Mouse (Mus musculus) MEL (cell line): ENCODE results near the gene BC025920. TPM values are rescaled to one million over a fixed set of nuclear protein-coding genes. Genes with fewer than 3 reads are reported as not detected.

ENCODE experiments used
- DNase-seq: peaks from one replicate; pipeline ENCODE4 v3.0.0; 2011; ENCODE audit warnings: low read depth, low spot score
- H3K27ac ChIP-seq: 2 replicates; pipeline ENCODE4 v1.5.1; 2012; ENCODE audit warnings: low read depth, mild to moderate bottlenecking, control low read depth, low read length, moderate library complexity; ENCODE audit not compliant: control insufficient read depth
- H3K27me3 ChIP-seq, 2 experiments: fragments of 150-350 bp in 1 of 2; sonication (generic) in 1 of 2; 2 replicates each; pipeline ENCODE4 v1.6.1; 2012; ENCODE audit warnings: low read length in 2 of 2, mild to moderate bottlenecking in 2 of 2, improper control_type of control experiment in 1 of 2, moderate library complexity in 1 of 2; ENCODE audit not compliant: insufficient read depth in 2 of 2, control insufficient read depth in 1 of 2
- H3K36me3 ChIP-seq, 2 experiments: 2 replicates each; pipeline ENCODE4 v1.6.1; 2012 to 2014; ENCODE audit warnings: low read length in 2 of 2, improper control_type of control experiment in 1 of 2, inconsistent platforms in 1 of 2, mild to moderate bottlenecking in 1 of 2; ENCODE audit not compliant: insufficient read depth in 2 of 2, control insufficient read depth in 1 of 2
- H3K4me1 ChIP-seq, 2 experiments: fragments of 150-350 bp in 1 of 2; sonication (generic) in 1 of 2; 2 replicates each; pipeline ENCODE4 v1.6.1; 2012; ENCODE audit warnings: low read length in 2 of 2, improper control_type of control experiment in 1 of 2, mild to moderate bottlenecking in 1 of 2; ENCODE audit not compliant: insufficient read depth in 2 of 2, control insufficient read depth in 1 of 2
- H3K4me3 ChIP-seq, 2 experiments: fragments of 150-350 bp in 1 of 2; sonication (generic) in 1 of 2; 2 replicates each; pipeline ENCODE4 v1.5.1; 2012; ENCODE audit warnings: low read depth in 2 of 2, low read length in 2 of 2, mild to moderate bottlenecking in 2 of 2, moderate library complexity in 2 of 2, control low read depth in 1 of 2, improper control_type of control experiment in 1 of 2; ENCODE audit not compliant: control insufficient read depth in 1 of 2, insufficient read depth in 1 of 2
- H3K79me2 ChIP-seq: 2 replicates; pipeline ENCODE4 v1.6.1; 2012; ENCODE audit warnings: mild to moderate bottlenecking, low read length, moderate library complexity; ENCODE audit not compliant: control insufficient read depth, poor library complexity, insufficient read depth
- H3K9ac ChIP-seq: 2 replicates; pipeline ENCODE4 v1.6.1; 2012; ENCODE audit warnings: low read depth, mild to moderate bottlenecking, control low read depth, low read length, moderate library complexity; ENCODE audit not compliant: control insufficient read depth, poor library complexity, severe bottlenecking
- H3K9me3 ChIP-seq: fragments of 150-350 bp; sonication (generic); replicated peaks from 2 replicates; pipeline ENCODE4 v1.6.1; 2012; ENCODE audit warnings: mild to moderate bottlenecking, low read length, improper control_type of control experiment, moderate library complexity; ENCODE audit not compliant: insufficient read depth
- ELF1 ChIP-seq: IDR thresholded peaks from 2 replicates; pipeline ENCODE4 v1.6.1; 2014; ENCODE audit warnings: low read depth, mild to moderate bottlenecking, inconsistent platforms, low read length, improper control_type of control experiment, moderate library complexity
- EP300 ChIP-seq, 2 experiments: IDR thresholded peaks; 2 replicates each; pipeline ENCODE4 v1.6.1; 2011; ENCODE audit warnings: improper control_type of control experiment in 2 of 2, low read length in 2 of 2, low read depth in 1 of 2, mild to moderate bottlenecking in 1 of 2
- ETS1 ChIP-seq: IDR thresholded peaks from 2 replicates; pipeline ENCODE4 v1.6.1; 2012; ENCODE audit warnings: low read depth, mild to moderate bottlenecking, inconsistent platforms, low read length, improper control_type of control experiment, moderate library complexity
- GATA1 ChIP-seq: IDR thresholded peaks from 2 replicates; pipeline ENCODE4 v1.6.1; 2011; ENCODE audit warnings: low read depth, low read length, improper control_type of control experiment
- HCFC1 ChIP-seq: IDR thresholded peaks from 2 replicates; pipeline ENCODE4 v1.6.1; 2012; ENCODE audit warnings: low read depth, mild to moderate bottlenecking, inconsistent platforms, low read length, improper control_type of control experiment, moderate library complexity
- JUND ChIP-seq: IDR thresholded peaks from 2 replicates; pipeline ENCODE4 v1.6.1; 2011; ENCODE audit warnings: low read depth, mild to moderate bottlenecking, improper control_type of control experiment, low read length
- KAT2A ChIP-seq: conservative IDR thresholded peaks from 2 replicates; pipeline ENCODE4 v1.6.1; 2012; ENCODE audit warnings: low read depth, low read length, improper control_type of control experiment, inconsistent platforms
- MAFK ChIP-seq: IDR thresholded peaks from 2 replicates; pipeline ENCODE4 v1.6.1; 2011; ENCODE audit warnings: low read depth, mild to moderate bottlenecking, low read length, improper control_type of control experiment, borderline replicate concordance
- MEF2A ChIP-seq: IDR thresholded peaks from 2 replicates; pipeline ENCODE4 v1.6.1; 2014; ENCODE audit warnings: low read depth, mild to moderate bottlenecking, inconsistent platforms, low read length, improper control_type of control experiment; ENCODE audit not compliant: poor library complexity, insufficient replicate concordance, severe bottlenecking; ENCODE audit errors: extremely low read depth
- MYB ChIP-seq: IDR thresholded peaks from 2 replicates; pipeline ENCODE4 v1.6.1; 2011; ENCODE audit warnings: mild to moderate bottlenecking, low read depth, low read length, improper control_type of control experiment
- NELFE ChIP-seq: IDR thresholded peaks from 2 replicates; pipeline ENCODE4 v1.6.1; 2011; ENCODE audit warnings: low read depth, low read length, improper control_type of control experiment
- RAD21 ChIP-seq: IDR thresholded peaks from 2 replicates; pipeline ENCODE4 v1.6.1; 2011; ENCODE audit warnings: mild to moderate bottlenecking, low read depth, low read length, improper control_type of control experiment
- RCOR1 ChIP-seq: IDR thresholded peaks from 2 replicates; pipeline ENCODE4 v1.6.1; 2012; ENCODE audit warnings: low read depth, mild to moderate bottlenecking, inconsistent platforms, low read length, improper control_type of control experiment
- SIN3A ChIP-seq: IDR thresholded peaks from 2 replicates; pipeline ENCODE4 v1.6.1; 2012; ENCODE audit warnings: low read length, improper control_type of control experiment, inconsistent platforms
- TAL1 ChIP-seq: IDR thresholded peaks from 2 replicates; pipeline ENCODE4 v1.6.1; 2012; ENCODE audit warnings: mild to moderate bottlenecking, inconsistent platforms, low read length, moderate library complexity, mixed read lengths
- TBP ChIP-seq: IDR thresholded peaks from 2 replicates; pipeline ENCODE4 v1.8.0; 2011; ENCODE audit warnings: low read depth, low read length, improper control_type of control experiment
- UBTF ChIP-seq: IDR thresholded peaks from 2 replicates; pipeline ENCODE4 v1.6.1; 2012; ENCODE audit warnings: low read depth, mild to moderate bottlenecking, inconsistent platforms, low read length, improper control_type of control experiment, moderate library complexity, borderline replicate concordance; ENCODE audit not compliant: insufficient read depth
- ZKSCAN1 ChIP-seq: IDR thresholded peaks from 2 replicates; pipeline ENCODE4 v1.6.1; 2012; ENCODE audit warnings: low read depth, mild to moderate bottlenecking, inconsistent platforms, low read length, improper control_type of control experiment, moderate library complexity
- ZNF384 ChIP-seq: IDR thresholded peaks from 2 replicates; pipeline ENCODE4 v1.6.1; 2012; ENCODE audit warnings: low read depth, mild to moderate bottlenecking, inconsistent platforms, low read length, improper control_type of control experiment
- polyA plus RNA-seq, 2 experiments: library from polyadenylated mRNA; stranded (reverse) in 1 of 2; unstranded in 1 of 2; fragments of >175 nt in 1 of 2; fragments of >200 nt in 1 of 2; gene quantifications; 2 replicates each; pipeline versions ENCODE4 v1.2.1 to v1.2.4; 2012; ENCODE audit warnings: low replicate concordance in 2 of 2, low read depth in 1 of 2; ENCODE audit not compliant: insufficient read length in 2 of 2, insufficient read depth in 1 of 2, missing spikeins in 1 of 2
- total RNA-seq: library from RNA; depleted of rRNA; stranded (reverse); fragments of 300-350 nt; gene quantifications from 2 replicates; pipeline ENCODE4 v1.2.3, GENCODE M21; 2012

Gene BC025920
- total and polyA plus RNA-seq, 3 experiments, result 1.1 to 1.7 TPM; not detected in 1

DNA sequence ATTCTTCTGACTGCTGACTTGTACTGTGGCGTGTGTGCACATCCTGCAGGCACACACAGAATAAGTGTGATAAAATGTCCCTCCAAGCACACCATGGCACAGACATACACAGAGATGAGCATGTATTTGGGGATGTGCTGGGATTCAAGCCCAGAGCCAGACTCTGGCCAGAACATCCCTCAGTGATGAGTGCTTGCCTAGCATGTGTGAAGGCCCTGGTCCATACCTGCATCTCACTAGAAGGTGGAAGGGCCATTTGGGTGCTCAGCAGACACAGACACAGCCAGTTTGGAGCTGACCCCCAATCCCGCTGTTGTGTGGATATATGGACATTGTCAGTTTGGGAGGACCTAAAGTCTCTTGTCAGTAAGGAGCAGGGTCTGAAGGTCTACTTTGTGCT lies 35.5 kb downstream of the BC025920 start:
- no peaks in the 10 kb centered on the region for H3K9me3 ChIP-seq
- peaks cover 3% of the 10 kb centered on the region; the same call in 1 of the 2 replicates for H3K79me2 ChIP-seq
- DNase-seq, result no peak
- H3K27me3 ChIP-seq, result no peaks in the 10 kb centered on the region
- peaks cover 0 to 6% of the 10 kb centered on the region in 2 experiments; a peak in 1 of 4 replicates for H3K36me3 ChIP-seq
- no peak overlapping the region for H3K9ac ChIP-seq
- H3K27ac ChIP-seq, result no peak overlapping the region
- TF ChIP-seq MAFK, result no peak
- TF ChIP-seq MEF2A, result no peak
- TF ChIP-seq MYB, result no peak
- H3K4me1 ChIP-seq, result peaks cover 2 to 15% of the 10 kb centered on the region in 2 experiments; a peak in 3 of 4 replicates
- H3K4me3 ChIP-seq, result no peak overlapping the region

DNA sequence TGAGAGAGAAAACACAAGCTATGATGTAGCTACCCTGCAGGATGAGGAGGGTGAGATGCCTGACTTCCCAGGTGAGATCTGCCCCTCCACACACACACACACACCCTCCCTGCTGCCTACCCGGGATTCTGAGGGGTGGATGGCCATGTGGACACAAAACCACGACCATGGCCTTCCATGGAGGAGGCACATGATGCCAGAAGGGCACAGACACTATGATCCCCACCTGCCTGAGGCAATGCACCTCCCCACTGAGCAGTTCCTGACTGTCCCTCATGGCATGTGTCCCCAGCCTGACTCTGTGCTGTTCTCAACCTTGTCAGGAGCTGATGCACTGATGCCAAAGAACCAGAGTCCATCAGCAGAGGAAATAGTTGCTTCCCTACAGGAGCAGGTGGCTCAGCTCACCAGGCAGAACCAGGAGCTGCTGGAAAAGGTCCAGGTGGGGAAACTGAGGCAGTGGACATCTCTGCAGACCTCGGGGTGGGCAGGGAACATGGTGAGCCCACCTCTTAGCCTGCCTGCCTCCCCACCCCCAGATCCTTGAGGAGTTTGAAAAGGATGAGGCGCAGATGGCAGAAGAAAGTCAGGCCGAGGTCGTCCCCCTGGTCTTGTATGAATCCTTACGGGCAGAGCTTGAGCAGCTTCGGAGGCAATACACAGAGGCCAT lies 36.0 kb downstream of the BC025920 start:
- no peak for DNase-seq
- H3K9me3 ChIP-seq, result no peaks in the 10 kb centered on the region
- peaks cover 2 to 15% of the 10 kb centered on the region in 2 experiments; a peak in 3 of 4 replicates for H3K4me1 ChIP-seq
- no peaks in the 10 kb centered on the region for H3K27me3 ChIP-seq
- H3K27ac ChIP-seq, result no peak overlapping the region
- H3K36me3 ChIP-seq, result peaks cover 0 to 6% of the 10 kb centered on the region in 2 experiments; a peak in 1 of 4 replicates
- H3K9ac ChIP-seq, result no peak overlapping the region; the same call in 1 of the 2 replicates
- H3K4me3 ChIP-seq, result peak overlapping the region in 1 of 2 experiments; percentile 93; a peak in 2 of 4 replicates
- H3K79me2 ChIP-seq, result peaks cover 3% of the 10 kb centered on the region; the same call in 1 of the 2 replicates
- TF ChIP-seq HCFC1, result no peak
- no peak for TF ChIP-seq MAFK
- TF ChIP-seq TAL1, result no peak
- no peak for TF ChIP-seq ELF1
- no peak for TF ChIP-seq EP300 (IDR thresholded peaks at IDR 0.05; ENCODE audit: low read depth in 1 of 2, low read length in 2 of 2)
- TF ChIP-seq RCOR1, result no peak
- TF ChIP-seq RAD21, result no peak
- TF ChIP-seq MEF2A, result no peak
- no peak for TF ChIP-seq MYB
- no peak for TF ChIP-seq GATA1
- no peak for TF ChIP-seq ETS1
- no peak for TF ChIP-seq TBP
- TF ChIP-seq UBTF, result no peak
- no peak for TF ChIP-seq ZNF384
- TF ChIP-seq ZKSCAN1, result no peak
- no peak for TF ChIP-seq NELFE
- no peak for TF ChIP-seq JUND
- TF ChIP-seq SIN3A, result no peak
- TF ChIP-seq KAT2A, result no peak
- TF ChIP-seq, all 39 proteins: peak for 0
